Mouse (Mus musculus): ENCODE measurements around the gene Rybp. TPM values are rescaled to one million over a fixed set of nuclear protein-coding genes. Genes with fewer than 3 reads are reported as not detected.
A peak's percentile ranks its signal among the peaks of the same experiment; 100 is the strongest.

The Rybp gene
- total and polyA plus RNA-seq, 2 experiments = 6.7 TPM

DNA sequence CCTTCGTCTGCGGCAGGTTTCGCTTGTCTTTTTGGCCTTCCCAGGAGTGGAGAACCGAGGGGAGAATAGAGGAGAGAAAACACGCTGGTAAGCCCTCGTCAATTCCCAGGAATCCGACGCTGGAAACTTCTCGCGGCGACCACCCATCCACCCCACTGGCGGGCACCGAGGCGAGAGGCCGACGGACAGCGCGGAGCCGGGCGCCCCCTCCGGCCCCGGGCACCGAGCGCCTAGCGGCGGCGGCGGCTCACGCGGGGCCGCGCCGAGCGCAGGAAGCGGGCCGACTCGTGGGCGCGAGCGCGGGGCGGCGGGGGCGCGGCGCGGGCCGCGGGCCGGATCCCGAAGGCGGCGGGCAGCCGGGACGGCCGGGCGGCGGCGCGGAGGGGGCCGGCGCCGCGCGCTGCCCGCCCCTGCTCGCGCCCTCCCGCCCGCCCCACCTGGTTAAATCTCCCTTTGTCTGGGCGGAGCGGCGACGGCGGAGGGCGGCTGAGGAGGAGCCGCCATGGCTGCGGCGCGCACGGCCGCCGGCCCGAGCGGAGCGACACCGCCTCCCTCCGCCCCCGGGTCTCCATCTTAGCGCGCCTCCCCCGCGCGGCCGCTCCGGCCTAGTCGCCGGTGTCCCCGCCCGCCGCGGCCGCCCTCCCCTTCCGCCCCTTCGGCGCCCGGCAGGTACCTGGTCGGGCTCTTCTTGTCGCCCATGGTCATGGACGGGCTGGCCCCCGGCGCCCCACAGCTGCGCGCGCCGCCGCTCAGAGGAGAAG is 532 bp downstream of the Rybp start:
- DNase-seq (ENCODE audit: extremely low read depth, low read depth, low spot score) = peak; percentile 44
- WGBS = 9% methylated on average over 111 of the region's 117 CpGs
- TF ChIP-seq CTCF (IDR thresholded peaks at IDR 0.05; ENCODE audit: low read depth, low read length) (0 out of 2 replicates have a peak, but pooled peaks have one; percentile 13), POLR2A (IDR thresholded peaks at IDR 0.05; ENCODE audit: extremely low read depth, insufficient read depth, low read length) (0 out of 2 replicates have a peak, but pooled peaks have one; percentile 17)

DNA sequence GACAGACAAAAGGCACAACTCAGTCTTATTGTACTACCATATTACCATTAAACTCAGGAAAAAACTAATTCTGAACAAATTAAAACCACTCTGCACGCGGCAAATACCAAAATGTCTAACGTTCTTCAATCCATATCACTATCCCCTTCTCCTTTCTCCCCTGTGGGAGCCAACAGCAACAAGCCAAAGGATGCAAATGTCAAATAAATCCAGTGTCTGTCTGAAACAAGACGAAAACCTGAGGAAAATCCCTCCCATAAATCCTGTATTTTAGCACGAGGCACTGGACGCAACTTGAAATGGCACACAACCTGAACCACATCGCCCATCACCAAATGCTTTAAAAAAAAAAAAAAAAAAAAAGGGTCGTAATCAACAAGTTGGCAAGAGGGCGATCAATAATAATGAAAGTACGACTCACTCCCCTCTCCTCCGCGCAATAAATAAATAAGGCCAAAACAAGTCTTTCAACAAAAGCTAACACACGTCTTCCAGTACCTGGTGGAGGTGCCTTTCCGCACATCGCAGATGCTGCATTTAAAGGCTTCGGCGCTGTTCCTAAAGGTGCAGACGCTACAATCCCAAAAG is 1.2 kb downstream of the Rybp start:
- no peaks in the 10 kb centered on the region for H3K27me3 ChIP-seq (ENCODE audit: control insufficient read depth, insufficient read depth, low read length)
- 8% methylated on average over 18 of the region's 18 CpGs for WGBS
- peak overlapping the region; percentile 72 for H3K9ac ChIP-seq (ENCODE audit: low read depth, low read length)
- peak overlapping the region; percentile 71 for H3K4me3 ChIP-seq (ENCODE audit: insufficient read depth, low read depth, low read length)
- H3K4me1 ChIP-seq (ENCODE audit: control insufficient read depth, insufficient read depth, low read length) = peaks cover 6% of the 10 kb centered on the region
- peaks cover 8% of the 10 kb centered on the region for H3K79me2 ChIP-seq (ENCODE audit: control insufficient read depth, insufficient read depth, low read length)
- H3K36me3 ChIP-seq (ENCODE audit: control insufficient read depth, insufficient read depth, low read length) = no peaks in the 10 kb centered on the region
- DNase-seq (ENCODE audit: extremely low read depth, low read depth, low spot score) = peak; percentile 31
- no peak for TF ChIP-seq CTCF (IDR thresholded peaks at IDR 0.05; ENCODE audit: low read depth, low read length)
- no peak for TF ChIP-seq POLR2A (IDR thresholded peaks at IDR 0.05; ENCODE audit: extremely low read depth, insufficient read depth, low read length)
- peak overlapping the region; percentile 59 for H3K27ac ChIP-seq (replicated peaks; ENCODE audit: insufficient read depth, low read depth, low read length)

More for the DNA sequence above, 532 bp downstream of the Rybp start:
- H3K36me3 ChIP-seq (ENCODE audit: control insufficient read depth, insufficient read depth, low read length) = no peaks in the 10 kb centered on the region
- H3K4me3 ChIP-seq (ENCODE audit: insufficient read depth, low read depth, low read length) = peak overlapping the region; percentile 71
- H3K4me1 ChIP-seq (ENCODE audit: control insufficient read depth, insufficient read depth, low read length) = peaks cover 6% of the 10 kb centered on the region
- H3K27me3 ChIP-seq (ENCODE audit: control insufficient read depth, insufficient read depth, low read length) = no peaks in the 10 kb centered on the region
- H3K79me2 ChIP-seq (ENCODE audit: control insufficient read depth, insufficient read depth, low read length) = peaks cover 8% of the 10 kb centered on the region
- peak overlapping the region; percentile 73 for H3K27ac ChIP-seq (replicated peaks; ENCODE audit: insufficient read depth, low read depth, low read length)
- H3K9ac ChIP-seq (ENCODE audit: low read depth, low read length) = peak overlapping the region; percentile 90

DNA sequence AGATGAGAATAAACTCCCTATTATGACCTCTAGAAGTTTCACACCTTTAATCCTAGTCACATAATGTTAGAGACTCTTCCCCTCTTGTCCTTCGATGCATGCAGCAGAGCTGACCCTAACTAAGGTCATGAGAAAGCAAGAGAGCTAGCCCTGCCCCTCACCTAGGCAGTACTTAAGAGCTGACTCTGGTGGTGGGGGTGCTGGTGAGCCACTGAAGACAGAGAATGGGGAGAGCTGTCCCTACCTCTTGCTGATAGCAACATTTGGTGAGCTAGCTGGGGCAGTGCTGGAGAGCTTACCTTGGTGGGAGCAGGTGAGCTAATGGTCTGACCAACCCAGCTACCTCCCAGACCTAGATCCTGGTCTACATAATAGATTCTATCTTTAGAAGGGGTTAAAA is 8.4 kb downstream of the Rybp start:
- no peak overlapping the region for H3K4me3 ChIP-seq (ENCODE audit: insufficient read depth, low read depth, low read length)
- no peaks in the 10 kb centered on the region for H3K36me3 ChIP-seq (ENCODE audit: control insufficient read depth, insufficient read depth, low read length)
- H3K79me2 ChIP-seq (ENCODE audit: control insufficient read depth, insufficient read depth, low read length) = peaks cover 27% of the 10 kb centered on the region
- H3K27ac ChIP-seq (replicated peaks; ENCODE audit: insufficient read depth, low read depth, low read length) = no peak overlapping the region
- peaks cover 7% of the 10 kb centered on the region for H3K4me1 ChIP-seq (ENCODE audit: control insufficient read depth, insufficient read depth, low read length)
- TF ChIP-seq CTCF (IDR thresholded peaks at IDR 0.05; ENCODE audit: low read depth, low read length) = no peak
- TF ChIP-seq POLR2A (IDR thresholded peaks at IDR 0.05; ENCODE audit: extremely low read depth, insufficient read depth, low read length) = no peak
- no peak overlapping the region for H3K9ac ChIP-seq (ENCODE audit: low read depth, low read length)
- no peak for DNase-seq (ENCODE audit: extremely low read depth, low read depth, low spot score)
- 82% methylated on average over 1 of the region's 1 CpGs for whole genome bisulfite sequencing
- no peaks in the 10 kb centered on the region for H3K27me3 ChIP-seq (ENCODE audit: control insufficient read depth, insufficient read depth, low read length)

DNA sequence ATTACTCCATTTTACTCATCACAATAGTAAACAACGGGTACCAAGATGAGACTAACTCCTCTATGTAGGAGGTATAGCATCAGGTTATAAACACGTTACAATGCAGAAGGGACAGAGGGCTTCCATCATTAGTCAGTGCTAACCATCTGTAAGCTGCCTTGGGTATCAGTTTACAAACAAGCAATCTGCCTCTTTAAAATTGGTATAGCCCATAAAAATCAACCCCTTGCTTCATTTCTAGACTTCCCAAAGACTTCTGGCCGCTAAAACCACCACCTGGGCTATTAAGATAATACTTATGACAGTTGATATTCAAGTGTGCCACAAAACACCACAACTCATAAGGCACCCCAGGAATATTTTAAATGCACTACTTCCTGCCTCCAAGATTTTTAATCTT is 10.9 kb downstream of the Rybp start:
- H3K4me3 ChIP-seq (ENCODE audit: insufficient read depth, low read depth, low read length) = no peak overlapping the region
- peaks cover 28% of the 10 kb centered on the region for H3K79me2 ChIP-seq (ENCODE audit: control insufficient read depth, insufficient read depth, low read length)
- H3K36me3 ChIP-seq (ENCODE audit: control insufficient read depth, insufficient read depth, low read length) = no peaks in the 10 kb centered on the region
- WGBS = 92% methylated on average over 3 of the region's 3 CpGs
- H3K4me1 ChIP-seq (ENCODE audit: control insufficient read depth, insufficient read depth, low read length) = peaks cover 15% of the 10 kb centered on the region; the same call in 1 of the 2 replicates
- no peak overlapping the region for H3K27ac ChIP-seq (replicated peaks; ENCODE audit: insufficient read depth, low read depth, low read length)
- no peak overlapping the region for H3K9ac ChIP-seq (ENCODE audit: low read depth, low read length)
- no peaks in the 10 kb centered on the region for H3K27me3 ChIP-seq (ENCODE audit: control insufficient read depth, insufficient read depth, low read length)
- TF ChIP-seq CTCF (IDR thresholded peaks at IDR 0.05; ENCODE audit: low read depth, low read length) = no peak
- TF ChIP-seq POLR2A (IDR thresholded peaks at IDR 0.05; ENCODE audit: extremely low read depth, insufficient read depth, low read length) = no peak
- DNase-seq (ENCODE audit: extremely low read depth, low read depth, low spot score) = no peak

DNA sequence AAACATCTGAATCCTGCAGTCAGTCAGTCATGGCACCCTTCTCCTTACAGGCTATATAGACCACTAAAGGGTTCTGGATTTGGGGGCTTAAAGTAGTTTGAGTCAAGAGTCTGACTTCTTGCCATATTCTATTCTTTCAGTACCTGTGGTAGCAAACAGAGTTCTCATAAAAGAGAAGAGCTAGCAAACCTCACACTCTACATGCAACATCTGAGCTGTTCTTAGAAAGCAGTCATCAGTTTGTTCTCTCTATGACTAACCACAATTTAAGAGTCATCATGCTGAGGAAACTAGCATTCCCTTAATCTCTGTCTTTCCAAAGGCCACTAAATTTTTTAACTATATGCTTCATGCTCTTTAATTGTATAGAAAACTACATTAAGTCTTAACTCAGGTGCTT is 11.6 kb downstream of the Rybp start:
- H3K27me3 ChIP-seq (ENCODE audit: control insufficient read depth, insufficient read depth, low read length) = no peaks in the 10 kb centered on the region
- no peak for DNase-seq (ENCODE audit: extremely low read depth, low read depth, low spot score)
- H3K9ac ChIP-seq (ENCODE audit: low read depth, low read length) = no peak overlapping the region
- peaks cover 28% of the 10 kb centered on the region for H3K79me2 ChIP-seq (ENCODE audit: control insufficient read depth, insufficient read depth, low read length)
- H3K27ac ChIP-seq (replicated peaks; ENCODE audit: insufficient read depth, low read depth, low read length) = no peak overlapping the region
- peaks cover 15% of the 10 kb centered on the region; the same call in 1 of the 2 replicates for H3K4me1 ChIP-seq (ENCODE audit: control insufficient read depth, insufficient read depth, low read length)
- TF ChIP-seq POLR2A (IDR thresholded peaks at IDR 0.05; ENCODE audit: extremely low read depth, insufficient read depth, low read length) (no peak), CTCF (IDR thresholded peaks at IDR 0.05; ENCODE audit: low read depth, low read length) (no peak)
- H3K4me3 ChIP-seq (ENCODE audit: insufficient read depth, low read depth, low read length) = no peak overlapping the region
- H3K36me3 ChIP-seq (ENCODE audit: control insufficient read depth, insufficient read depth, low read length) = no peaks in the 10 kb centered on the region

DNA sequence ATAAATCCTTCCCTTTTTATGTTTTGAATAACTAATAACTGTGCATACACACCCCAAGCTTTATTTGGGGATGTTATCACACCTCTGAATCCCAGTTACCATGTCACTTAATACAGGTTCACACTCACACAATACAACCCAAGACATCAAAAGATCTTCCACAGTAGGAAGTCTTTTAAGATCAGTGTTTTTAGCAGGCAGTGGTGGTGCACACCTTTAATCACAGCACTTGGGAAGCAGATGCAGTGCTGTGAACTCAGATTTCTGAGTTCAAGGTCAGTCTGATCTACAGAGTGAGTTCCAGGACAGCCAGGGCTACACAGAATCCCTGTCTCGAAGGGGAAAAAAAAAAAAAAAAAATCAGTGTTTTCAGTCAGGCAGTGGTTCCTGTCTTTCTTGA is 13.7 kb downstream of the Rybp start:
- Histone ChIP-seq H3K4me3 (ENCODE audit: insufficient read depth, low read depth, low read length) (no peak overlapping the region), H3K4me1 (ENCODE audit: control insufficient read depth, insufficient read depth, low read length) (peaks cover 17% of the 10 kb centered on the region; the same call in 1 of the 2 replicates), H3K36me3 (ENCODE audit: control insufficient read depth, insufficient read depth, low read length) (no peaks in the 10 kb centered on the region), H3K27me3 (ENCODE audit: control insufficient read depth, insufficient read depth, low read length) (no peaks in the 10 kb centered on the region), H3K9ac (ENCODE audit: low read depth, low read length) (no peak overlapping the region), H3K79me2 (ENCODE audit: control insufficient read depth, insufficient read depth, low read length) (peaks cover 17% of the 10 kb centered on the region; the same call in 1 of the 2 replicates), H3K27ac (replicated peaks; ENCODE audit: insufficient read depth, low read depth, low read length) (no peak overlapping the region)
- WGBS = 21% methylated on average over 1 of the region's 1 CpGs
- no peak for DNase-seq (ENCODE audit: extremely low read depth, low read depth, low spot score)
- TF ChIP-seq POLR2A (IDR thresholded peaks at IDR 0.05; ENCODE audit: extremely low read depth, insufficient read depth, low read length) (no peak), CTCF (IDR thresholded peaks at IDR 0.05; ENCODE audit: low read depth, low read length) (no peak)

All from liver, adult 2 months (tissue).